9 mouse cellular contexts compared by ENCODE assay signal in the genomic region with DNA sequence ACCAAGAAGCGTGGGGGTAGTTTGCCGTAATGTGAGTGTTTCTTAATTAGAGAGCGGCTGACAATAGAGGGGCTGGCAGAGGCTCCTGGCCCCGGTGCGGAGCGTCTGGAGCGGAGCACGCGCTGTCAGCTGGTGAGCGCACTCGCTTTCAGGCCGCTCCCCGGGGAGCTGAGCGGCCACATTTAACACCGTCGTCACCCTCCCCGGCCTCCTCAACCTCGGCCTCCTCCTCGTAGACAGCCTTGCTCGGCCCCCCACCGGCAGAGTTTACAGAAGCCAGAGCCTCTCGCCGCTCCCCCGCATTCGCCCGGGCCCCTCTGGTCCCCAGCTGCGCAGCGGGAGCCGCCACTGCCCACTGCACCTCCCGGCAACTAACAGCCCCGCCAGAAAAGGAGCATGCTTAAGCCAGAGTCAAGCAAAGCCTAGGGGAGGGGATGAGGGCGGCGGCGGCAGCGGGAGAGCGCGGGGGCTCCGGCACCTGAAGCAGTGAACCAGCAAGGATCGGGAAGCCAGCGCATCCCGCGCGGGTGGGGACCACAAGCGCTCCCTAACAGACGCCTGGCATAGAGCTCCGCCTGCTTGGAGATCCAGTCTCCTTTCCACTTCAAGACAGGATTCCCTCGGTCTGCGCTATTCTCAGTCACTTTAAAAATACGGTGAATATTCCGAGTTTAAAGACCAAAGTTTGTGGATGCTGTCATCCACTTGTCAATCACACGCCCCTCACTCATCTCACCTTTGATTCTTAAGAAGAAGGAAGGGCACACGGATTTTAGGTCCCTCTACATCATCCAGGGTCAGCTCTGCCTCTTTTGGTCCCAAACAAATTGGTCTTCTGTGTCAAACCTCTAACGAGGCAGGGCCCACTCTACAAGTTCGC. TPM values are rescaled to one million over a fixed set of nuclear protein-coding genes. Genes with fewer than 3 reads are reported as not detected.
A peak's percentile ranks its signal among the peaks of the same experiment; 100 is the strongest.
DNase-seq lines count a peak whose midpoint lies in the region; ATAC-seq and TF ChIP-seq lines count a peak whose summit lies in the region.
"Had no signal": no experiment of that assay in that cellular context is flagged by ENCODE, and none has a peak within 500 bp of the region (broad histone marks: within the 10 kb centered on the region; RNA-seq: fewer than 3 reads in every experiment).

No protein-coding gene starts in this region.

- WGBS in lung, postnatal 0 days: 3% methylated on average over 54 of the region's 54 CpGs
- 4% methylated on average over 54 of the region's 54 CpGs for WGBS in lung, adult 2 months
- 1% methylated on average over 54 of the region's 54 CpGs for WGBS in heart, embryonic 13.5 days
- 2% methylated on average over 54 of the region's 54 CpGs for WGBS in limb, embryonic 15.5 days
- WGBS in stomach, embryonic 16.5 days: 2% methylated on average over 53 of the region's 54 CpGs

- H3K9ac ChIP-seq in lung, postnatal 0 days (replicated peaks; ENCODE audit: low read depth): no peak overlapping the region
- peak overlapping the region; percentile 60 for H3K9ac ChIP-seq in heart, embryonic 13.5 days
- H3K9ac ChIP-seq in limb, embryonic 15.5 days: no peak overlapping the region
- H3K9ac ChIP-seq in stomach, embryonic 16.5 days (ENCODE audit: low read length): no peak overlapping the region

- DNase-seq in adrenal gland, postnatal 10 days: peak; percentile 16
- no peak for DNase-seq in adrenal gland, postnatal 14 days
- no peak for DNase-seq in lung, postnatal 0 days (ENCODE audit: low spot score)
- no peak for DNase-seq in lung, adult 2 months
- no peak for DNase-seq in layer of hippocampus, adult 9-11 months

- peaks cover 42% of the 10 kb centered on the region for H3K27me3 ChIP-seq in lung, postnatal 0 days (replicated peaks; ENCODE audit: insufficient read depth, low read length)
- peaks cover 84% of the 10 kb centered on the region for H3K27me3 ChIP-seq in heart, embryonic 13.5 days (replicated peaks)
- peaks cover 65% of the 10 kb centered on the region for H3K27me3 ChIP-seq in limb, embryonic 15.5 days
- H3K27me3 ChIP-seq in stomach, embryonic 16.5 days (ENCODE audit: control insufficient read depth, insufficient read depth, low read length): peaks cover 57% of the 10 kb centered on the region

- H3K27ac ChIP-seq in lung, postnatal 0 days (ENCODE audit: low read length): no peak overlapping the region
- H3K27ac ChIP-seq in heart, embryonic 13.5 days (replicated peaks): no peak overlapping the region
- no peak overlapping the region for H3K27ac ChIP-seq in limb, embryonic 15.5 days
- no peak overlapping the region for H3K27ac ChIP-seq in stomach, embryonic 16.5 days (ENCODE audit: low read length)

- no peak for TF ChIP-seq POLR2A in lung, adult 2 months (IDR thresholded peaks at IDR 0.05; ENCODE audit: borderline replicate concordance, extremely low read depth, low read depth, low read length)

- peak overlapping the region; percentile 32 for H3K4me3 ChIP-seq in lung, postnatal 0 days (ENCODE audit: low read depth, low read length)
- H3K4me3 ChIP-seq in lung, adult 2 months (replicated peaks; ENCODE audit: extremely low read depth, low read depth, low read length): no peak overlapping the region
- H3K4me3 ChIP-seq in heart, embryonic 13.5 days: peak overlapping the region; percentile 57
- peak overlapping the region; percentile 42 for H3K4me3 ChIP-seq in limb, embryonic 15.5 days
- H3K4me3 ChIP-seq in stomach, embryonic 16.5 days (replicated peaks; ENCODE audit: low read length): peak overlapping the region; percentile 43
- H3K4me3 ChIP-seq: megakaryocyte, embryonic 14.5 days had no signal

- H3K9me3 ChIP-seq in lung, postnatal 0 days (ENCODE audit: low read length): no peaks in the 10 kb centered on the region
- H3K9me3 ChIP-seq in heart, embryonic 13.5 days: no peaks in the 10 kb centered on the region
- H3K9me3 ChIP-seq in limb, embryonic 15.5 days: no peaks in the 10 kb centered on the region
- H3K9me3 ChIP-seq in stomach, embryonic 16.5 days (replicated peaks; ENCODE audit: control insufficient read depth, low read length): no peaks in the 10 kb centered on the region

- no peak for TF ChIP-seq EP300 in lung, postnatal 0 days (IDR thresholded peaks at IDR 0.05)

- no peak for ATAC-seq in lung, postnatal 0 days
- ATAC-seq in heart, embryonic 13.5 days (ENCODE audit: extremely low read depth, insufficient number of reproducible peaks, low FRiP score, low TSS enrichment): no peak
- ATAC-seq in limb, embryonic 15.5 days (ENCODE audit: insufficient number of reproducible peaks, low FRiP score, low TSS enrichment, low read depth): no peak
- ATAC-seq in stomach, embryonic 16.5 days (ENCODE audit: insufficient read depth, low FRiP score): no peak

- TF ChIP-seq CTCF in lung, postnatal 0 days (IDR thresholded peaks at IDR 0.05): no peak
- TF ChIP-seq CTCF in lung, adult 2 months (IDR thresholded peaks at IDR 0.05; ENCODE audit: insufficient read depth, low read length): no peak

- no peaks in the 10 kb centered on the region for H3K36me3 ChIP-seq in lung, postnatal 0 days (ENCODE audit: insufficient read depth, low read length)
- H3K36me3 ChIP-seq in heart, embryonic 13.5 days: no peaks in the 10 kb centered on the region
- H3K36me3 ChIP-seq in limb, embryonic 15.5 days: no peaks in the 10 kb centered on the region
- H3K36me3 ChIP-seq in stomach, embryonic 16.5 days (ENCODE audit: control insufficient read depth, insufficient read depth, low read length): no peaks in the 10 kb centered on the region

- H3K4me1 ChIP-seq in lung, postnatal 0 days (ENCODE audit: insufficient read depth, low read depth, low read length): peaks cover 6% of the 10 kb centered on the region; the same call in 1 of the 2 replicates
- no peaks in the 10 kb centered on the region for H3K4me1 ChIP-seq in lung, adult 2 months (ENCODE audit: control insufficient read depth, insufficient read depth, low read length)
- peaks cover 21% of the 10 kb centered on the region for H3K4me1 ChIP-seq in heart, embryonic 13.5 days
- peaks cover 19% of the 10 kb centered on the region for H3K4me1 ChIP-seq in limb, embryonic 15.5 days
- peaks cover 9% of the 10 kb centered on the region for H3K4me1 ChIP-seq in stomach, embryonic 16.5 days (ENCODE audit: control insufficient read depth, insufficient read depth, low read length)

- H3K4me2 ChIP-seq in lung, postnatal 0 days (replicated peaks; ENCODE audit: low read depth, low read length): peak overlapping the region; percentile 52
- H3K4me2 ChIP-seq in heart, embryonic 13.5 days: peak overlapping the region; percentile 90
- peak overlapping the region; percentile 88 for H3K4me2 ChIP-seq in limb, embryonic 15.5 days
- H3K4me2 ChIP-seq in stomach, embryonic 16.5 days (ENCODE audit: low read depth, low read length): peak overlapping the region; percentile 75

RNA-seq across cellular contexts. Expression of a gene that starts 5.8 kb away (rescaled TPM):
- under 1 TPM in 1 of 2 experiments, not detected in 1; 0.30 TPM for total RNA-seq in adrenal gland, postnatal 10 days (2021)
- total RNA-seq in adrenal gland, postnatal 14 days (2021): 0.23 TPM in 1 of 2 replicates, not detected in the other
- polyA plus RNA-seq in lung, postnatal 0 days (2015; fragmentation: Nextera tagmentation; extraction: Ambion mirVana): not detected in 2 replicates
- polyA plus RNA-seq in lung, adult 2 months (2012; rRNA removed): 0.42 TPM in 1 of 2 replicates, not detected in the other
- polyA plus RNA-seq in heart, embryonic 13.5 days (2015; fragmentation: Nextera tagmentation; extraction: Ambion mirVana): not detected in 2 replicates
- polyA plus RNA-seq in limb, embryonic 15.5 days (2015; fragmentation: Nextera tagmentation; extraction: Ambion mirVana): 0.06 and 0.14 TPM in 2 replicates
- polyA plus RNA-seq in stomach, embryonic 16.5 days (2015; fragmentation: Nextera tagmentation; extraction: Ambion mirVana): 0.31 and 0.71 TPM in 2 replicates
